Mouse (Mus musculus): ENCODE data around the gene Flvcr1. TPM values are rescaled to one million over a fixed set of nuclear protein-coding genes. Genes with fewer than 3 reads are reported as not detected.
A peak's percentile ranks its signal among the peaks of the same experiment; 100 is the strongest.

Flvcr1 gene
- polyA plus RNA-seq, 1 experiment from 2014 or later = 6.1 TPM

- ATAC-seq (ENCODE audit: borderline replicate concordance, extremely low read depth, low FRiP score, low TSS enrichment) = peak; percentile 87
- peak within 1 kb of the TSS; percentile 79 for H3K4me3 ChIP-seq
- peak within 1 kb of the TSS; percentile 71 for H3K4me2 ChIP-seq
- H3K27ac ChIP-seq = peak within 1 kb of the TSS; percentile 60
- H3K36me3 ChIP-seq = peaks cover 12% of the 10 kb centered on the region
- H3K4me1 ChIP-seq = peaks cover 15% of the 10 kb centered on the region
- peak within 1 kb of the TSS; percentile 76 for H3K9ac ChIP-seq
- H3K9me3 ChIP-seq = no peaks in the 10 kb centered on the region
- H3K27me3 ChIP-seq = no peaks in the 10 kb centered on the region
- under 1% methylated on average over 56 of the region's 56 CpGs for WGBS
These were observed 37.0 kb upstream of the Flvcr1 start, which contains the start of the genes Tatdn3 and Nsl1 for GRCm38 (mm10) chr1:191062781-191063485. TSS of gene Tatdn3 (minus strand) at chr1:191062932. TSS of gene Nsl1 (plus strand) at chr1:191063012.

DNA sequence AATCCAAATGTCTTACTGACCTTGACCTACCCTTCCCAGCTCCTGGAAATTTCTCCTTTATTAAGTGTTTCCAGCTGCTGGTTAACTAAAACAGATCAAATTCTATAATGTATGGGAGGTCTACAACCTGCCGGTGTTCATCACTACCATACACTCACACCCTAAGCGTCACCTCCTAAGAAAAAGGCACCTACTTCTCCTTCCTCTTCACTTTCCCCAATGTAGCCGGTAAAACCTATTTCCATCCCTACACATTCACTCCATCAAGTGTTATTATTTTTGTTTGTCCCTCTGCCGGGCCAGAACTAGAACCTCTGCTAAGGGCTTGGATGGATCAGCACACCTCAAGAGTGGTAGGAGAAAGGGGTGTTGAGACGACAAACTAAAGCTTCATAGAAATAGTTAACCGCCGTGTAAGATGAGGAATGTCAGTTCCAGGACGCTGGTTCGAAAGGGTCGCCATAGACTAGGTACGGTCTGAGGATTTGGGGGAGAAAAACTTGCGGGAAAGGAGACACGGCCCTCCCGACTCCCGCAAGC, 36.4 kb upstream of the Flvcr1 start:
- Histone ChIP-seq H3K9me3 (no peaks in the 10 kb centered on the region), H3K27ac (no peak overlapping the region), H3K9ac (peak overlapping the region; percentile 76), H3K27me3 (no peaks in the 10 kb centered on the region), H3K4me3 (peak overlapping the region; percentile 79), H3K36me3 (peaks cover 6% of the 10 kb centered on the region), H3K4me2 (peak overlapping the region; percentile 71), H3K4me1 (peaks cover 15% of the 10 kb centered on the region)
- no peak for ATAC-seq (ENCODE audit: borderline replicate concordance, extremely low read depth, low FRiP score, low TSS enrichment)
- 4% methylated on average over 15 of the region's 15 CpGs for WGBS

- WGBS = 60% methylated on average over 3 of the region's 3 CpGs
- Histone ChIP-seq H3K27ac (no peak overlapping the region), H3K4me3 (no peak overlapping the region), H3K9me3 (no peaks in the 10 kb centered on the region), H3K9ac (no peak overlapping the region), H3K4me1 (peaks cover 7% of the 10 kb centered on the region; the same call in 1 of the 2 replicates), H3K36me3 (no peaks in the 10 kb centered on the region), H3K27me3 (no peaks in the 10 kb centered on the region), H3K4me2 (no peak overlapping the region)
- no peak for ATAC-seq (ENCODE audit: borderline replicate concordance, extremely low read depth, low FRiP score, low TSS enrichment)
These were observed 31.5 kb upstream of the Flvcr1 start for GRCm38 (mm10) chr1:191057461-191057860.

- Histone ChIP-seq H3K4me1 (no peaks in the 10 kb centered on the region), H3K4me2 (no peak overlapping the region), H3K9me3 (no peaks in the 10 kb centered on the region), H3K4me3 (no peak overlapping the region), H3K36me3 (no peaks in the 10 kb centered on the region), H3K27ac (no peak overlapping the region), H3K9ac (no peak overlapping the region), H3K27me3 (no peaks in the 10 kb centered on the region)
- WGBS = 51% methylated on average over 2 of the region's 2 CpGs
- no peak for ATAC-seq (ENCODE audit: borderline replicate concordance, extremely low read depth, low FRiP score, low TSS enrichment)
These were observed 29.5 kb upstream of the Flvcr1 start for GRCm38 (mm10) chr1:191055533-191055873.

GRCm38 (mm10) chr1:191054870-191055532, 29.0 kb upstream of the Flvcr1 start:
- Histone ChIP-seq H3K36me3 (no peaks in the 10 kb centered on the region), H3K27me3 (no peaks in the 10 kb centered on the region), H3K4me2 (no peak overlapping the region), H3K4me1 (no peaks in the 10 kb centered on the region), H3K4me3 (no peak overlapping the region), H3K9ac (no peak overlapping the region), H3K27ac (no peak overlapping the region), H3K9me3 (no peaks in the 10 kb centered on the region)
- no peak for ATAC-seq (ENCODE audit: borderline replicate concordance, extremely low read depth, low FRiP score, low TSS enrichment)
- WGBS = 53% methylated on average over 8 of the region's 8 CpGs

DNA sequence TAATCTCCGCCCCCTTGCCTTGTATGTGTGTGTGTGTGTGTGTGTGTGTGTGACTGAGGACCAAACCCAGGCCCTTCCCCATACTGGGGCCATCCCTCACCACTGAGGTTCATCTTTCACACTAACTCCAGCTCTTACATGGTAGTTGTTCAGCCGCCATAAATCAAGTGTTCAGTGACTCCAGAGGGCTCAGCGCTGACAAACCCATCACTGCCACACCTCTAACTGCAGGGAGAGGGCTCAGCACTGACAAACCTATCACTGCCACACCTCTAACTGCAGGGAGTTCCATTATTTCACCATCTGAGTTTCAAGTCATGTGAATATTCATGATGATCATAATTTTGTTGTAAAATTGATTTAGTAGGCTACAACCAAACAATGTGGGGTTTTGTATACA, 27.6 kb upstream of the Flvcr1 start:
- Histone ChIP-seq H3K27me3 (no peaks in the 10 kb centered on the region), H3K4me1 (no peaks in the 10 kb centered on the region), H3K4me3 (no peak overlapping the region), H3K4me2 (no peak overlapping the region), H3K36me3 (no peaks in the 10 kb centered on the region), H3K9me3 (no peaks in the 10 kb centered on the region), H3K9ac (no peak overlapping the region), H3K27ac (no peak overlapping the region)
- WGBS = 60% methylated on average over 3 of the region's 3 CpGs
- no peak for ATAC-seq (ENCODE audit: borderline replicate concordance, extremely low read depth, low FRiP score, low TSS enrichment)

DNA sequence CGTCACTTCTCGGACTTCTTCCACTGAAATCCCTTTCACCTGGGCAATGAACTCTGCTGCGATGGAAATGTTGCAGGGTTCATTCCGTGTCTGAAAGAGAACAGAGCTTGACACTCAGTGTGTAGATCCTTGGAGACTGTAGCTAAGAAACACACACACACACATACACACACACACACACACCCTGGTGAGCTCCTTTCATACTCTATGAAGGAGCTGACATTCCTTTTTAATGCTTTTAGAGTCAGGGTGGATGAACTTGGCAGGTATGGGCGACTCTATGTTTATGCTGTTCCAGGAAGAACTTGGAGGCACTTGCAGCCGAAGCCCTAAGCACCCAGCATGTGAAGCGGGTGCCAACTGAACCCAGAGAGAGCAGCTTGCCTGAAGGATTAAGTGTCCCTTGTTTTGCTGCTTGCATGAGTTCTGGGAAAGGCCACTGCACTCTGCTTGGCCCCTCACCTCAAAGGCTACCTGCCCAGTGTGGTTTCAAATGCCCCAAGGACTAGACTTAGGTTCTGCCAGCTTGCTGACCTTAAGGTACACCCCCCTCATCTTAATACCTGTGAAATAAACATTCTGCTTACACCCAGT, 20.4 kb upstream of the Flvcr1 start:
- WGBS = 69% methylated on average over 7 of the region's 7 CpGs
- no peak overlapping the region for H3K4me2 ChIP-seq
- H3K4me1 ChIP-seq = no peaks in the 10 kb centered on the region
- H3K36me3 ChIP-seq = no peaks in the 10 kb centered on the region
- no peaks in the 10 kb centered on the region for H3K27me3 ChIP-seq
- H3K27ac ChIP-seq = no peak overlapping the region
- no peak for ATAC-seq (ENCODE audit: borderline replicate concordance, extremely low read depth, low FRiP score, low TSS enrichment)
- H3K4me3 ChIP-seq = no peak overlapping the region
- H3K9me3 ChIP-seq = no peaks in the 10 kb centered on the region
- H3K9ac ChIP-seq = no peak overlapping the region

GRCm38 (mm10) chr1:191045264-191045663, 19.3 kb upstream of the Flvcr1 start:
- no peaks in the 10 kb centered on the region for H3K9me3 ChIP-seq
- WGBS = 87% methylated on average over 2 of the region's 2 CpGs
- H3K4me2 ChIP-seq = no peak overlapping the region
- H3K4me1 ChIP-seq = no peaks in the 10 kb centered on the region
- no peak overlapping the region for H3K4me3 ChIP-seq
- no peak overlapping the region for H3K9ac ChIP-seq
- H3K36me3 ChIP-seq = no peaks in the 10 kb centered on the region
- ATAC-seq (ENCODE audit: borderline replicate concordance, extremely low read depth, low FRiP score, low TSS enrichment) = no peak
- H3K27me3 ChIP-seq = no peaks in the 10 kb centered on the region
- no peak overlapping the region for H3K27ac ChIP-seq

- WGBS = 38% methylated on average over 3 of the region's 3 CpGs
- Histone ChIP-seq H3K4me3 (no peak overlapping the region), H3K27me3 (no peaks in the 10 kb centered on the region), H3K4me1 (no peaks in the 10 kb centered on the region), H3K36me3 (no peaks in the 10 kb centered on the region), H3K9ac (no peak overlapping the region), H3K27ac (no peak overlapping the region), H3K9me3 (no peaks in the 10 kb centered on the region), H3K4me2 (no peak overlapping the region)
- ATAC-seq (ENCODE audit: borderline replicate concordance, extremely low read depth, low FRiP score, low TSS enrichment) = no peak
These were observed 16.7 kb upstream of the Flvcr1 start for GRCm38 (mm10) chr1:191042688-191043087.

- H3K27me3 ChIP-seq = no peaks in the 10 kb centered on the region
- ATAC-seq (ENCODE audit: borderline replicate concordance, extremely low read depth, low FRiP score, low TSS enrichment) = no peak
- 71% methylated on average over 5 of the region's 5 CpGs for WGBS
- H3K27ac ChIP-seq = no peak overlapping the region
- no peak overlapping the region for H3K4me3 ChIP-seq
- no peaks in the 10 kb centered on the region for H3K36me3 ChIP-seq
- no peaks in the 10 kb centered on the region for H3K9me3 ChIP-seq
- H3K4me1 ChIP-seq = no peaks in the 10 kb centered on the region
- no peak overlapping the region for H3K4me2 ChIP-seq
- no peak overlapping the region for H3K9ac ChIP-seq
These were observed 16.1 kb upstream of the Flvcr1 start for GRCm38 (mm10) chr1:191042106-191042505.

GRCm38 (mm10) chr1:191041352-191041751, 15.4 kb upstream of the Flvcr1 start:
- no peak overlapping the region for H3K9ac ChIP-seq
- no peak overlapping the region for H3K27ac ChIP-seq
- H3K9me3 ChIP-seq = no peaks in the 10 kb centered on the region
- ATAC-seq (ENCODE audit: borderline replicate concordance, extremely low read depth, low FRiP score, low TSS enrichment) = no peak
- no peaks in the 10 kb centered on the region for H3K36me3 ChIP-seq
- no peaks in the 10 kb centered on the region for H3K4me1 ChIP-seq
- no peaks in the 10 kb centered on the region for H3K27me3 ChIP-seq
- H3K4me2 ChIP-seq = no peak overlapping the region
- H3K4me3 ChIP-seq = no peak overlapping the region

DNA sequence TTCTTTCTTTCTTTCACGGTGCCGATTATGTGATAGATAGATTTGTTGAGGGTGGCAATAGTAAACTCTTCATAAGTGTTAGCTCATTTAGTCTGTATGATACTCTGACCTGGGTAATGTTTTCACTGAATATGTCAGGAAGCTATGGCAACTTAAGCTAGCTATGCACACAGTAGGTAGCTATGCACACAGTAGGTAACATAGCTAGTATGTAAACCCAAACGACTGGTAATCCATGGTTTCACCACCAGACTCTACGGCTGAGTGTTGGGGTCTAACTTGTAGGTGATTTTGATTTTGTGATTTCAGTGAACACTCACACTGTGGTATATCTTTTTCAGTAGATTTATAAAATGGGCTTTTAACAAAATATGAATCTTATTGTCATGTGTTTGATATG, 12.0 kb upstream of the Flvcr1 start:
- no peaks in the 10 kb centered on the region for H3K36me3 ChIP-seq
- 86% methylated on average over 4 of the region's 4 CpGs for WGBS

More for the DNA sequence above, 12.0 kb upstream of the Flvcr1 start:
- Histone ChIP-seq H3K4me3 (no peak overlapping the region), H3K9me3 (no peaks in the 10 kb centered on the region), H3K27me3 (no peaks in the 10 kb centered on the region), H3K4me1 (no peaks in the 10 kb centered on the region), H3K27ac (no peak overlapping the region), H3K9ac (no peak overlapping the region), H3K4me2 (no peak overlapping the region)
- ATAC-seq (ENCODE audit: borderline replicate concordance, extremely low read depth, low FRiP score, low TSS enrichment) = no peak

Measured in lung, embryonic 15.5 days (tissue).